Mouse (Mus musculus): Measurements from ENCODE around the gene Fam184b. TPM values are rescaled to one million over a fixed set of nuclear protein-coding genes. Genes with fewer than 3 reads are reported as not detected.

Fam184b gene
- total RNA-seq, 2 experiments from 2014 or later: 13.0 to 14.3 TPM

DNA sequence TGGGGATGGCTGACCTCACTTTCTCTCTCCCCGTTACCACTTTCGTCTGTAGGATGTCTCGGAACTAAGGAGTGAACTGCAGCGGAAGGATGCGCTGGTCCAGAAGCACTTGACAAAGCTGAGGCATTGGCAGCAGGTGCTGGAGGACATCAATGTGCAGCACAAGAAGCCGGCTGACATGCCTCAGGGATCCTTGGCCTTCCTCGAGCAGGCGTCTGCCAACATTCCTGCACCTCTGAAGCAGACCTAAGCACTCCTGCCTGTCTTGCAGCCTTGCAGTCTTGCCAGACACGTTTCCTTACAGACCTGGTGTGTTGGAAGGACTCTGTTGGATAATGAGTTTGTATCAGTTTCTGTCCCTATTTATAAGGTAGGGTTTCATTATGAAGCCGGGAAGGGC is 114.3 kb downstream of the Fam184b start:
- DNase-seq (ENCODE audit: low spot score in 2 of 2): no peak
- intact Hi-C loops (cut with DNase I): no loop called here

DNA sequence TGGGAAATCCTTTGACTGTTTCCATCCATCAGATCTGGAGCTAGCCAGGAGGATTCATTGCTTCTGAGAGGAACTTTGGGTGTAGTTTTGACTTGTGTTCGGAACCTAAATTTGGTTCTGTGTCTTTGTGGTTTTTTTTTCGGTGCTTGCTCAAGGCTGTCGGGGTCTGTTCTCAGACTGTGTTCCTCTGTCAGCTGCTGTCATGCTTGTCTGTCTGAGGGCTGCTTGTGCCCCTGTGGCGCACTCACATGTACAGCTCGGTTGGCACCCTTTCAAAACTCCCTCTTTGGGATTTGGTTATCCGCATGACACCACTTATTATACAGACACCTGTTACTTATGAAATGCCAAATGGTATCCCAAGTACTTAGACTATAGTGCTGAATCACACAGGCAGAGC is 117.8 kb downstream of the Fam184b start:
- DNase-seq (ENCODE audit: low spot score in 2 of 2): no peak
- intact Hi-C loops (cut with DNase I): no loop called here

DNA sequence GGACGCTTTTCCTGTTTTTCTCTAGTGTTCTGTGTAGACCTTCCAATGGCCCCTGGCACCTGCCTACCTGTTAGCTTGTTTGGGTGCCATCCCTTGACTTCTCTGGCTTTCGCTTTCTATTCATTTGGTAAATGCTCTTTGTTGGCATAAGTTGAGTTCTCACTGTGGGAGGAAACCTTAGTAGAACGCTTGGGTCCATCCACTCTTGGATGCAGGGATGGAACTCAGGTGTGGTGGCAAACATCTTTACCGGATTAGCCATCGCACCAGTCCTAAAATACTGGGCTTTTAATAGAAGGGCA is 118.7 kb downstream of the Fam184b start:
- no peak for DNase-seq (ENCODE audit: low spot score in 2 of 2)
- intact Hi-C loops (cut with DNase I): no loop called here

DNA sequence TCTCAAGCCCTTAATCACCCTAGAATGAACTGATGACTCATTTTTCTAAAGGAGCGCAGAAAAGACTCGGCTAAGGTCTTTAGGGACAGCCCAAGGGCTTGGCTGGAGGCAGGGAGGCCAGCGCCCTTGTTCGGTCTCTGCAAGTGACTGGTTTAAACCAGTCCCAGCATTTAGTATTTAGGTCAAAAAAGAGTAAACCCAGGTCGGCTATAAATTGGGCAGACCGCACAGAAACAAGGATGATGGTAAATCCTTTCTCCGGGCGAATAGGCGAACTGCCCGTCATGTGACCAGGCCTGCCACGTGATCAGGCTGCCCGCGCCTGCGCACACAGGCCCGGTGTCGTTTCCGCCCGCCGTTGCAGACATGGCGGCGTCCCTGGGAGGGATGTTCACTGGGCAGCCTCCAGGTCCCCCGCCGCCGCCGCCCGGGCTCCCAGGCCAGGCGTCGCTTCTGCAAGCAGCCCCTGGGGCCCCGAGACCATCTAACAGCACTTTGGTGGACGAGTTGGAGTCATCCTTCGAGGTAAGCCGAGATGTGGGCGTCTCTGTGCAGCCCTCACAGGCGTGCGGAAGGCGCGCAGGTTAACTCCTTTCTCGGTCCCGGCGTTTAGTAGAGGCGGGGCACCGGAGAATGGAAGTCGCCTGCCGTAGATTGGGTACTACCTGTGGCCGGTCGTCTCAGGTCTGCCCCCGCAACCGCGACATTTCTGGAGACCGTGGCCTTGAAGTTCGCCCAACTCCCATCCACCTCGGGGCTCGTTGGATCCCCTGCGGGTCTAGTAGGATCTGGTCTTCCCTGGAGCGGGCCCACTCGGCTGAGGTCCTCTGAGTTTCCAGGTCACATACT is 119.2 kb downstream of the Fam184b start, which contains the start of gene Med28:
Gene Med28, plus strand, starts transcription at position 270 of the 849 bp plus-strand sequence.
- intact Hi-C loops (cut with DNase I): no loop called here
- DNase-seq (ENCODE audit: low spot score in 2 of 2): peak; percentile 96 to 97

DNA sequence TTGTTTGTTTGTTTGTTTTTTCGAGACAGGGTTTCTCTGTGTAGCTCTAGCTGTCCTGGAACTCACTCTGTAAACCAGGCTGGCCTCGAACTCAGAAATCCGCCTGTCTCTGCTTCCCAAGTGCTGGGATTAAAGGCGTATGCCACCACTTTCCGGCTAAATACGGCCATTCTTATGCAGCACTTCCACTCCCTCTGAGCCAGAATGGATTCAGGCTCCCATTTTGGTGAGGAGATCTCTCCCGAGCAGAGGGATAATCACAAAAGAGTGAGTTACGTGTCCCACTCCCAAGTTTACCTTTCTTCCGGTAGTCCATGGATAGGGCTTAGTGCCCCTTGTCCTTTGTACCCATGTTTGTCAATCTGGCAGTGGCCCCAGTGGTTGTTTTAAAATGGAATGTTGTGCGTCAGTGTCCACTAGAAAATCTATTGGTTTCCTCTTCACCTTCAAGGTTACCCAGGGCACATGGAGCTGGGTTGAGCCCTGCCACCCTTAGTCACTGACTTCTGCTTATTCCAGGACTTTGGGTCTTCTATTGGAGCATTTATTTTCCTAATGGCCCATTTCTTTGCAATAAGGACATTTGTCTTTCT is 124.2 kb downstream of the Fam184b start:
- no peak for DNase-seq (ENCODE audit: low spot score in 2 of 2)
- intact Hi-C loops (cut with DNase I): no loop called here

DNA sequence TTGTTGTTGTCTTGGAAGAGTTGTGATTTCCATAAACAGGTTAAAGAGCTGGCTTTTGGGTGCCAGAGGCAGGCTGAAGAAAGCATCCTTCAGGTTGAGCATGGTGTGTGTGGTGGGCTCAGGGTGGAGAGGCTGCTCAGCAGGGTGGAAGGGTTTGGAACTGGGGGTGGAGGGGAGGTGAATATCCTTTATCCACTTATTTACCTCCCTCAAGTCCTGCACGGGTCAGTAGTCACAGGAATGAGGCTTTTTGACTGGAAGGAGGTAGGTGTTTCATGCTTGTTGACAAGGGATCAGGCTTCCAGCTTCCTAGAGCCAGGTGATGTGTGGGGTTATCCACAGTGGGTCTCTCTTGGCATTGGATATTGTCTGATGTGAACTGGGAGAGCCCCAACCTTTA is 124.8 kb downstream of the Fam184b start:
- DNase-seq (ENCODE audit: low spot score in 2 of 2): no peak
- intact Hi-C loops (cut with DNase I): no loop called here

DNA sequence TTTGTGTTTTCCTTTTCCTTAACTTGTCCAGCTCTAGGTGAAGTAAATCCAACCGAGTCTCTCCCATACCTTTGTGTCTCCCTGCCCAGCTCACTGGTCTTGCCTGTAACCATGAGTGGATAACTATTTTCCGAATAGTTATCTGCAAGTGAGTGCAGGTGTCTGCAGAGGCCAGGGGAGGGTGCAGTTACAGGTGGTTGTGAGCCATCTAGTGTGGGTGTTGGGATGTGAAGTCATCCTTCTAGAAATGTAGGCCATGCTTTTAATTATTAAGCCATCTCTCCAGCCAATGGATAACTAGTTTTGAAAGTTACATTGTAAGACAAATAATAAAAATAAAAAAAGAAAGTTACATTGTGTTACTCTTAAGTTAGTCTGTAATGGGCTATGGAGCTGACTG is 125.9 kb downstream of the Fam184b start:
- intact Hi-C loops (cut with DNase I): no loop called here
- no peak for DNase-seq (ENCODE audit: low spot score in 2 of 2)

DNA sequence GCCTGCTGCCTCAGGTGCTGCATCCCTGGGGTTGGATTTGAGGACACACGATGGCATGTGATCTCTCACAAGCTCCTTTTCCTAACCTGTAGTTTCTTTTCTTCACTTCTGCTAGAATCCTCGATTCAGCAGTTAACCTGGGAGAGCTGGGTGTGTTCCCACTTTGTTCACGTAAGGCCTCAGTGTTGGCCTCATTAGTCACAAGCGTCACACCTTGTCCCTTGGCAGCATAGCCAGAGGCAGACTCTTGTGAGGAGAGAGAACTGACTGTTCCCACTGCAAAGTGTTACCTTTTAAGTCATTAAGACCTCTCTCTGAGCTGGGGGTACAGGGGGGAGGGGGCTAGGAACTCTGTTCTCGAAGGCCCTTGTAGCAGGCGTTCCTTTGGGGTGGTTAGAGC is 126.5 kb downstream of the Fam184b start:
- intact Hi-C loops (cut with DNase I): no loop called here
- no peak for DNase-seq (ENCODE audit: low spot score in 2 of 2)

DNA sequence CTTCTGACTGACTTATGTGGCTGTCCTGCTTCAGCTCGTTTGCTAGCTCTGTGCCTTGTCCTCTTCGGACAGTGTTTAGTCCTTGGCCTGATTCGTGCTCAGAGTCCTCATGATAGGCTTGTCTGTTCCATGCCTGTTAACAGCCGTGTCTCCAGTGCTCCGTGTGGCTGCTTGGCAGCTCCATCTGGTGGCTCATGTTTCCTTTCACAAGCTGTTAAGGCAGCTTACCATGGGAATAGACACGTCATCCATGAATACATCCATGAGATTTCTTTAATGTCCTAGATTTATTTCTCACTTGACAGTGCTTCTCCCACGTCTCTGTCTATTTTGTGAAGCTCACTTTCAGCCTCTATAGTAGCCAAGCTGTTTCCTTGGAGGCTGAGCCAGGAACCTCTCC is 129.3 kb downstream of the Fam184b start:
- DNase-seq (ENCODE audit: low spot score in 2 of 2): peak; percentile 19 to 65
- intact Hi-C loops (cut with DNase I): no loop called here

DNA sequence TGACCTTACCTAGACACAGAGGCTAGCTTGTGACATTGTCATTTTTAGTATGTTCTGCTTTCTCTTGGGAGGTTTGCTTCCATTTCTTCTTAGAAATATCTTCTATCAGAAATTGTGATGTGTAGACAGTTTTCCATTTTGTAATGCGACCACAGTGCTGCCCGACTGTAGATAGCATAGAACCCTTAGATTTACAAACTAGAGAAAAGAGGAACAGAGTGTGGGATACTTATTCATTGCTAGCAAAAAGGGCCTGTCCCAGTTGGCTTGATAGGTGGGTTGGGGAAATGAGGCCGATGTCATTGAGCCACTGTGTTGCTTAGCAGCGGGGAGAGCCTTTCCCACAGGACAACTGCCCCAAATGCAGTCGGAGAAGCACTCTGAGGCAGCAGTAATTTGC is 141.8 kb downstream of the Fam184b start:
- DNase-seq (ENCODE audit: low spot score in 2 of 2): no peak
- intact Hi-C loops (cut with DNase I): no loop called here

DNA sequence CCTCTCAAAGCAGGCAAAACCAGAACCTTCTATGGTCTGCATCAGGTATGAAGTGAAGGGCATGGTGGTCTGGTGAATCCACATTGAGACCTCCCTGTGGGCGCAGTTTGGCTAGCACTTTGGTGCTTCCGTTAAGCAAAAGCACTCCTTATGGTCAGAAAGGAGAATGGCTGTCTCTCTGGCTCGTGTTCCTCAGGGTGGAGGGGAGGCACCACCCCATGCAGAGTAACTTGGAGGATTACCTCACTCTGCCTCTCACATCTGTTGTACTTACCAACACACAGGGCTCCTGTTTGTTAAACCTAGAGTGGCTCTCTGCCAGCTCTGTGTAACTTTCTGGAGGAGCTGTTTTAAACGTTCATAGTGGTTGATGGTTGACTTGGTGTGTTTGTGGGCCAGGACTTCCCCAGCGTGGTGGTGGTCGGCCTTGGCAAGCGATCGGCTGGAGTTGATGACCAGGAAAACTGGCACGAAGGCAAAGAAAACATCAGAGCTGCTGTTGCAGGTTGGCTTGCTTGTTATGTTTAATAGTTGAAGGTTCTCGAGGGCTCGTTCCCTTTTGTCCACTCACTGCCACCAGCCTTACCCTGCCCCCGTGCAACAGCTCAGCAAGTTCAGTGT is 142.4 kb downstream of the Fam184b start:
- no peak for DNase-seq (ENCODE audit: low spot score in 2 of 2)
- intact Hi-C loops (cut with DNase I): no loop called here

DNA sequence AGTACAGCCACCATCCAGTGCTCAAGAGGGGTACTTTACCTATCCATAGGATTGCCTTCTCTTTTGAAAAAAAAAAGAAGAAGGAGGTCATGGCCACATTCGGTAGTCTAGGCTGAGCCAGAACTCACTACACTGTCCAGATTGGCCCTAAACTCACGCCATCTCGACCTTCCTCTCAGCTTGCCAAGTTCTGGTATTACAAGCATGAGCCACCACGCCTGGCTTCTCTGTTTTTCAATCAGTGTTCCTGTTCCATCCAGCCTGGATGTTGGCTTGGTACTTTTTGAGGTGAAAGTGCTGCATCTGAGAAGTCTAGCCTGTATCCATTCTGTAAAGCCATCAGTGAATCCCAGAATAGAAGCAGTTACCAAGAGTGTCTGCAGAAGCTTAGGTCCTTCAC is 142.9 kb downstream of the Fam184b start:
- intact Hi-C loops (cut with DNase I): no loop called here
- DNase-seq (ENCODE audit: low spot score in 2 of 2): no peak

DNA sequence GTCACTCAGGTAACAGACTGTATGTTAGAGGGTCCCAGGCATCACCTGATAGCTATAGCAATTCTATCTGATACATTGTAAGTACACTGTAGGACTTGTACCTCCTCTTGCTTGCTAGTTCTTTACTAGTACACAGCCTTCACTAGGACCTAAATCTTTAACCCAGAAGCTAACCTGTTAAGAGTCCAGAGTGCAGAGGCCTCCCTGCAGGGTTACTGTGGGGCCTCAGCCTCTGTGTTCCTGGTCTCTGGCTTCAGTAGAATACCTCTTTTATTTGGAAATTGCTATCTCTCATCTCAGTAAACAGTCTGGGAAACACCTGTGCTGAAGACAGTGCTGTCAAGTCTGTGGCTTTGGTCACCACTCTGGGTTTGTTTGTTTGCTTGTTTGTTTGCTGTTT is 143.4 kb downstream of the Fam184b start:
- DNase-seq (ENCODE audit: low spot score in 2 of 2): no peak
- intact Hi-C loops (cut with DNase I): no loop called here

DNA sequence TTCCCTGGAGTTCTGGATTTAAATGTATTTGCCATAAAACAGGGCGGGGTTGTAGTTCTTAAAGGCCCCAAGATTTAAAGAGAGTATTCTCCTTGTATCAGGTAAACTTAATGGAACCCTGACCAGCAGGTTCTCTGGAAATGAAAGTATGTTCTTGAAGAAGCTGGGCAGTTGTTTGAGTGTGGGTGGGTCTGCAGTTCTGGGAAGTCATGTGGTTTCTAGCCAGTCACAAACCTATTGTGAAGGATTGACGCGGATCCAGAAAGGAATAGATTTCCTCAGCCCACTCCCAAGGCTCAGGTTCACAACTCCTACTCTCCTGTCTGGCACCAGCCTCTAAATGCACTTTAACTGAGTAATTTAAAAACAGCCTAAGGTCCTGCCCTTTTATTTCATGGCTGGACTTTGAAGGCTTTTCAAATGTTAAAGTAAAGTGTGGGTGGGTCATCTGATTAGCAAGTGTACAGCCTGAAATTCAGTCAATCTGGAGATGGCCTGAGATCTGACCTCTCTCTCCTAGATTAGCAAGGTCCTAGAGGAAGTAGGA is 143.9 kb downstream of the Fam184b start:
- DNase-seq (ENCODE audit: low spot score in 2 of 2): no peak
- intact Hi-C loops (cut with DNase I): no loop called here

DNA sequence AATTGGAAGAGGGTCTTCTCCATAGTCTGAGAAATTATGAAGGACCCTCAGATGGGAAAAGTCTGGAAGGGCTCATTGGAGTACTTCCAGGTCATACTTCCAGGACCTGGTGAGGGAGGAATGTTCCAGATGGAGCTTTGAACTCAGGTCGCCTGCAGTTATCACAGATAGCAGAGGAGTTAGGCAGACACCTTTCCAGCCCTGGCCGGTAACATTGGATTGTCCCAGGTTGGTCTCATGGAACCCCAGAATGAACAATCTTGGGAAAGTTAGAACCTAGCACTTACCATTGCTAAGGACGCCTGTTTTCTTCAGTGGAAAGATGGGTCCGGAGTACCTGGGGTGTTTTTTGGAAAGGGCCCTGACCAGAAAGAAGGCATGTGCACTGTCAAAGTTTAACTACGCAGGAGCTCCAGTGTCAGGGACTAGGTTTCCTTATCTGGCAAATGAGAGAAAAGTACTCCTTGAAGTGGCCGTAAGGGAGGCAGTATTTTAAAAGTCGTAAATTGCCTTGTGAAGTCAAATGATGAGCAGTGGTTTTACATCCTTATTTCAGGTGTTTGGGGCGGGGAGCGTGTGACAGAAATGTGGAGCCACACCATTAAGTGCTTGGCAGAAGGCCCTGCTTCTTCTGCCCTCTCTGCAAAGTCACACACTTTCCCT is 145.2 kb downstream of the Fam184b start:
- intact Hi-C loops (cut with DNase I): no loop called here

DNA sequence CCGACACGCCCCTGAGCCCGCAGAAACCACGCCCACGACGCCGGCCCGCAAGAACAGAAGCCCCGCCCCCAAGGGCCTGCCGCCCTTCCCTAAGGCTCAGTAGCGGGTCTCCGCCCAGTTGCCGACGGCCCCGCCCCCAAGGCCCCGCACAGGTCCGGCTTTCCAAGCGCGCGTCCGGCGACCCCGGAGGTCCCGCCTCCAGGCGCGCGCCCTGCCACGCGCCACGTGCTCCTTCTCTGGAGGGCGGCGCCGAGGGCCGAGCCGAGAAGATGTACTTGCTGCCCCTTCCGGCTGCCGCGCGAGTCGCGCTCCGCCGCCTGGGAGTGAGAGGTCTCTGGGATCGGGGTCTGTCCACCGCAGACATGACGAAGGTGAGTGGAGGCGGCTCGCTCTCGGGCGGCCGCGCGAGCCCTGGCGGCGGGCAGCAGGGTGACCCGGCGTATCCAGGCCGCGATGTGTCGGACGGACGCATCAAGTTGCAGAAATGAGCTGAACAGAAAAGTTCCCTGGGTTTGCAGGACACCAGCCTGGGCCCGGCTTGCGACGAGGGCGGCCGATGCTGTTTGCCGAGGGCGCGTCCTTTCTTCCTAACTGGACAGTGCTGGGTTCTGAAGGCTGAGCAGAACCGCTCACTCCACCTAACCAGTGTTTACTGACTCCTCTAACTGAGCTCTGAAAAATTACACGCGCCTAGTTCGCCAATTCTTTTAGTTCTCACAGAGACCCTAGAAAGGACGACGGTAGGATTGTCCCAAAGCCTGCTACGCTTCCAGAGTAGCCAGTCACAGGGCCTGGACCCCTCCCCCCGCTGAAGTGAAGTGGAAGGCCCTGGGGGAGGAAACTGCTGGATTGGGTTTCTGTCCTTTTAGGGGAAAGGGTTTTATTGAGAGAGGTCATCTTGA is 146.0 kb downstream of the Fam184b start, which contains the start of gene Lap3:
Gene Lap3, plus strand, starts transcription at position 184 of the 902 bp plus-strand sequence.
- peak; percentile 95 to 96 for DNase-seq (ENCODE audit: low spot score in 2 of 2)
- intact Hi-C loops (cut with DNase I): no loop called here

More for the DNA sequence above, 145.2 kb downstream of the Fam184b start:
- DNase-seq (ENCODE audit: low spot score in 2 of 2): no peak

DNA sequence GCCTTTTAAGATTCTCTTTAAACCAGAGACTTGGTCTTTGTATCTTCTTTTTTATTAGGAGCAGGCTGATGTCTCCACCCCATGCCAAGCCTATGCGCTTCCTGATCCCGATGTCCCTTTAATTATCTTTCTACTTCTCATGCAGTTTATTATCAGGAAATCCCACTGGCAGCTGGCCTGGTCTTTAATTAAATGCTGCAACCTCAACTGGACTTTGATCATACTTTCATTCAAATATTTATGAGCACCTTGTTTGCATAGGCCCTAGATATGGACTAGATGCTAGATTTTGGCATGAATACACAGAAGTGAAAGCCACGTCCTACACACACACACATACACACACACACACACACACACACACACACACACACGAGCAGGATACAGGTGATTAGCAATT is 147.6 kb downstream of the Fam184b start:
- DNase-seq (ENCODE audit: low spot score in 2 of 2): no peak
- intact Hi-C loops (cut with DNase I): no loop called here

DNA sequence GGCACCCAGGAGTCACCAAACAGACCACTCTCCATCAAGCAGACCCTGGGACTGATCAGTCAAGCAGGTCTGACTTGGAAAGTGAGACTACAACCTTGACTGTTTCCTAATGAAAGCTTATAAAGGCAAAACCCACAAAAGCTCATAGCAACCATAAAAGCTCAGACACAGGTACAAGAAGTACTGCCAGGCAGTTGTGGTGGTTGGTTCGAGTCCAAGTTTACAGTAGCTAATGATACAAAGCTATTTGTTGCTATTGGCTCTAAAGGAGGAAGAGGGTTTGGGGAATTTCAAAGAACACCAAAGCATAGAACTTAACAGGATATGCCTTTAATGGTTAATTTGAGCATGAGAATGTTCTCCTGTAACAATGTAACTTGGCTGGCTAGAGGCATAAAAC is 155.8 kb downstream of the Fam184b start:
- intact Hi-C loops (cut with DNase I): no loop called here
- no peak for DNase-seq (ENCODE audit: low spot score in 2 of 2)

DNA sequence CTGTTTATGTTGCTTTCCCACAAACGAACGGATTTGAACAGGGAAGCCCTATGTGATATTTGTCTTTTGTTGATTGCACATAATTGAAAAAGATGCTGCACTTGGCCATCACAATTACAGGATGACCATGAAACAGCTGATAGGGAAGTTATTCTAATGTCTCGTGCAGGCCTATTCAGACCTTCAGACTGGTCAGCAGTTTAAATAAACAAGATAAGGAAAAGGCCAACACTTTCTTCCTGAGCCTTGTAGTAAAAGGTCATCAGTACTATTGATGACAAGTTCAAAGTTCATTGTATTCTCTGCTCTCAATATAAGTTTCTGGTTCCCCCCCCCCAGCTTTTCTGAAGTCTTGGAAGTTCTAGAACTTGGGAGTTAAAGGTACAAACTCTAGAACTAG is 156.8 kb downstream of the Fam184b start:
- no peak for DNase-seq (ENCODE audit: low spot score in 2 of 2)
- intact Hi-C loops (cut with DNase I): no loop called here
